Mouse (Mus musculus) cerebellum, adult (tissue): ENCODE measurements around the gene Hoxc5.

Experiments
- ATAC-seq: cut with Nextera tagmentation; 2 replicates; pipeline ENCODE4 v1.9.2; 2017; ENCODE audit warnings: mild to moderate bottlenecking, moderate library complexity, mixed read lengths; ENCODE audit not compliant: insufficient number of reproducible peaks, low FRiP score, low TSS enrichment

The Hoxc5 gene

GRCm38 (mm10) chr15:103006326-103006725 is 39.1 kb downstream of the Hoxc5 start:
- ATAC-seq = no peak

GRCm38 (mm10) chr15:103009265-103010111 is 42.2 kb downstream of the Hoxc5 start:
- ATAC-seq = no peak

GRCm38 (mm10) chr15:103010112-103010846 is 43.0 kb downstream of the Hoxc5 start:
- no peak for ATAC-seq

- no peak for ATAC-seq
Measured at GRCm38 (mm10) chr15:103010847-103011555, 43.8 kb downstream of the Hoxc5 start.

- no peak for ATAC-seq
Measured at GRCm38 (mm10) chr15:103011928-103012486, 44.8 kb downstream of the Hoxc5 start.

GRCm38 (mm10) chr15:103013238-103013984 is 46.2 kb downstream of the Hoxc5 start:
- ATAC-seq = no peak

GRCm38 (mm10) chr15:103014166-103015008 is 47.1 kb downstream of the Hoxc5 start:
- ATAC-seq = no peak

- no peak for ATAC-seq
Measured at GRCm38 (mm10) chr15:103015009-103015399, 47.8 kb downstream of the Hoxc5 start.

- ATAC-seq = no peak
Measured at GRCm38 (mm10) chr15:103015406-103016166, 48.3 kb downstream of the Hoxc5 start.

- ATAC-seq = no peak
Measured at GRCm38 (mm10) chr15:103018636-103019035, 51.4 kb downstream of the Hoxc5 start, which contains the start of gene Hoxc4. Hoxc4 (plus strand) TSS chr15:103018934.

- no peak for ATAC-seq
Measured at GRCm38 (mm10) chr15:103020899-103021418, 53.7 kb downstream of the Hoxc5 start.

GRCm38 (mm10) chr15:103021544-103021943 is 54.3 kb downstream of the Hoxc5 start:
- no peak for ATAC-seq

- ATAC-seq = no peak
Measured at GRCm38 (mm10) chr15:103024131-103024530, 56.9 kb downstream of the Hoxc5 start.

GRCm38 (mm10) chr15:103027266-103028235 is 60.3 kb downstream of the Hoxc5 start:
- ATAC-seq = no peak

- ATAC-seq = no peak
Measured at GRCm38 (mm10) chr15:103028916-103029512, 61.8 kb downstream of the Hoxc5 start.

GRCm38 (mm10) chr15:103030142-103030541 is 62.9 kb downstream of the Hoxc5 start:
- no peak for ATAC-seq
